Mouse (Mus musculus): ENCODE measurements around the gene Imp4.
"Not testable (repeated sequence)": the region's sequence is repeated elsewhere in the genome, so short reads cannot be mapped to it uniquely, and the experiment has no call there.

The Imp4 gene

DNA sequence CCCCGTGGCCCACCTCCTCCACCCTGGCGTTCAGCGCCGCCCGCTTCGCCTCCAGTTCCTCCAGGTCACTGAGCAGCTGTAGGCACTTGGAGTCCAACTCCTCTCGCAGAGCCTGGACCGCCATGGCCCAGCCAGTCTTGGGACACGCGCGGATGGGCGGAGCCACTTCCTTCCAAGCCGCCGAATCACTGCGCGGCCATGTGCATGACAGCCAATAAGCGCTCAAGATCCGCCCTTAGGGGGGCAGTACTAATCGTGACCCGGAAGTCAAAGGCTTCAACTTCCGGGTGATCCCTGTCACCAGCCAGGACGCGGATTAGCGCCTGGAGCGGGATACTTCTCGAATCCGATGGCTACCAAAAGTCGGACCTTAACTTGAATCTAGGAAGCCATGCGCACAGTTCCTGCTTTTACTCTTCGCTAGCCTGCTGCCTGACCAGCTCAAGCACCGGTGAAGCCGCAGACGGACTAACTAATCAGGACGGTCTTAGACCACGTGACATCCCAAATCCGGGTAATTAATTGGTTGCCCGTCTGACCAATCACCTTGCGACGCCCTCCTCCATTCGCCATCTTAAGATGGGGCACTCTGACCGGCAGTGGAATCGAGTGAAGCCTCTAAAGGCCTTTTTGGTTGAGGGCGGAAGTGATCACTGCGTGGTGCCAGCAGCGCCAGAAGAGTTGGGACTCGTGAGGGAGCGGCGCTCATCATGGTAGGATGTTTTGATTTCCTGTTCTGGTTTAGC lies at the start of gene Imp4, which contains the start of gene Ccdc115:
TSS of gene Imp4 (plus strand) at position 637 of the 746 bp plus-strand sequence.
TSS of gene Ccdc115 (minus strand) at position 458 of the 746 bp plus-strand sequence.
- peak; percentile 98 for DNase-seq (ENCODE audit: low spot score)

DNA sequence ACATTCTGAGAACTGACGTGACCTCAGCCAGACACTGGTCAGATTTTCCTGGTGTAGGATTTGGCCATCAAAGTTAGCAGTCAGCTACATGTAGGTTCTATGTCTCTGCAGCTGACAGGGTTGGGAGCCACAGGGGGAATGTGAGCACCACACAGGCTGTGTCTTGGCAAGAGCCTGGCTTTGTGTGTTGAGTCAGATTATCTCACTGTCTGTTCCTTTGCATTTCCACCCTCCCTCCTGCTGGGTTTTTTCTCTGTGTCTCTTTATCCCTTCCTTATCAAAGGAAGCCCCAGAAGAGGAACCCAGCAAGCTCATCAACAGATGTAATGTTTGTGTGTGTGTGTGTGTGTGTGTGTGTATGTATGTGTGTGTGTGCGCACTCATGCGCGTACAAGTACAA lies 43.3 kb upstream of the Imp4 start:
- DNase-seq (ENCODE audit: low spot score) = no peak

DNA sequence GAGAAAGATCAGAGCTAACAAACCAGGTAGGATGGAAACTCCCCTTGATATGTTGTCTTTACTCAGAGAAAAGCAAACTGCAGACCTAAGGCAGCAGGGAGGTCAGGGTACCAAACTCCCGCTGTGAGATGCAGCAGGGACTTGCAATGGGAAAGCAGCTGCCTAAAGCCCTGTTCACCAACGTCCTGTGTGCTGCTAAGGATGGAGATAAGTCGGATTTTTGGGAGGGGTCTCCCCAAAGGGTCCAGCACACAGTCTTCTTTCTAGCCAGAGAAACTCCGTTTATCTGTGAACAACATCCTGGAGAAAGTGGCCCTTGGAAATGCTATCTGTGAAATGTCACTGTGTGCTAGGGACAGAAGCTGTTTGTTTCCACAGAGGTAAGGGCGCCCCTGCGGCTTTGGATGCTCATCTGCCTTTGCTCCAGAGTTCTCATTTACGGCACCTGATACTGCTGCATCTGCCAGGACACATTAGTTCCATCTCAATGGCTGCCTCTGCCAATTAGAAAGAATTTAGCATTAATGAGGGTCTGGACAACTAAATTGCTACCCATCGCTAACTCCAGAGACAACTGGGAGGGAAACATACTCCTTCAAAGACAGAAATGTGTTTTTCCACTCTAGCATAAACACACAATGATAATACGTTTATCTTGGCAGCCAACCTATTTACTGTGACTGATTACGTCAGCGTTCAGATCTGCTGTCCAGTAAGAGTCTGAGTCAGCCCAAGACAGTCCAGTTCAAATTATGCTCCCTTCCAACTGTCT lies 40.3 kb upstream of the Imp4 start:
- DNase-seq (ENCODE audit: low spot score) = no peak

DNA sequence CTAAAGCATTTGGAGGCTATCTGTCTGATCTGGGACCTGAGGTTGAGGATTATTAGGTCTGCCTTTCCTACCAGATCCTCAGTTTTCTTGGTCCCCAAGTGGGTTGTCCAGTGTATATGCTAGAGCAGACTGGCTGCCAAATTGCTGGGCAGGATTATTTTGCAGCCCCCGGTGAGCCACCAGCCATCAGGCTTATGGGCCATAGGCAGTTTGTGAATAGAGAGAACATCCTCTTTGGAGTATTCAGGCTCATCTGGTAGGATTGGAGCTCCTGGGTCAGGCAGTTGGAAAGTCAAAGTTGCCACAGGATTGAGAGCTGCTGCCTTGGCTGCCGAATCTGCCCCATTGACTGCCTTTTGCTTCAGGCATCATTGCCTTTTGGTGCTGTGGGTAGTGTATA lies 11.2 kb upstream of the Imp4 start:
- DNase-seq (ENCODE audit: low spot score) = no peak

DNA sequence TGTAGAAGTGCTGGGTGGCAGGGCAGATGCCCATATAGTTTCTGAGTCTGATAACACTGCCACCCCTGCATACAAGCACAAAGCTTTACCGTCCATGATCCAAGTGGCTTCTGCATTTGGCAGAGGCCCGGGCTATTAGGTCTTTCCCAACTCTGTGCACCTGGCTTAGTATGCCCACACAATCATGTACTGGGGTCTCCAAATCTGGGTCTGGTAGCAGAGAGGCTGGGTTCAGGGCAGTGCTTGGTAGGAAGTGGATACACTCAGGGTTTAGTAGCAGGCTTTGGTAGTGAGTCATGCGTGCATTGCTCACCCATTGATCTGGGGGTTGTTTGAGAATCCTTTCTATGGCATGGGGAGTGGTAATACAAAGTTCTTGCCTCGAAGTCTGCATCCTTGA lies 10.4 kb upstream of the Imp4 start:
- no peak for DNase-seq (ENCODE audit: low spot score)

DNA sequence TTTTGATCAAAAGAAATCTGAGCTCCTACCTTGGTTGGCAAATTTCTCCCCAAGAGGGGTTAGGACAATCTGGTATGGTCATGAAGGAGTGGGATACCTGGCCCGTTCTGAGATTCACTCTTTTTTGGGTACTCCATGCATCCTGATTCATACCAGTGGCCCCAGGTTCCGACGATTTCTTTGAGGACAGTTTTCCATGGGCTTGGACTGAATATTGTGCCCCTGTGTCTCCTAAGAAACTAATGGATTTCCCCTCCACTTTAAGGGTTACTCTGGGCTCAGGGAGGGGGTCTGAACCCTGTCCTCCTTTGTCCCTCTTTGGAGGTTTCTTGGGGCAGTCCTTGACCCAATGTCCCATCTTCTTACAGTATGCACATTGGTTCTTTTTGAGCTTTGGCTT lies 8.7 kb upstream of the Imp4 start:
- no peak for DNase-seq (ENCODE audit: low spot score)

DNA sequence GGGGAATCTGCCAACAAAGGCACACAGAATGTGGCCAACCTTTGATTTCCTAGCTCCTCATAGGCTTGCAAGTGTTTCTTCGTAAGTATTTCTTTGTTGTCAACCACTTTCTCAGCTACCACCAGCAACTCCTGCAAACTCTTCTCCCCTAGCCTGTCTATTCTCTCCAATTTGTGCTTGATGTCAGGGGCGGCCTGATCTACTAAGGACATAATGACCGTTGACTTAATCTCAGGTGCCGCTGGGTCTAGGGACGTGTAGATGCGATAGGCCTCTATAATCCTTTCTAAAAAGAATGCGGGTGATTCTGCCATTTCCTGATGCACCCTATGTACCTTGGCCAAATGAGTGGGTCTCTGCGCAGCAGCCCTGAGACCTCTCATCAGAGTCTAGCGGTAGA lies 8.2 kb upstream of the Imp4 start:
- DNase-seq (ENCODE audit: low spot score) = no peak

DNA sequence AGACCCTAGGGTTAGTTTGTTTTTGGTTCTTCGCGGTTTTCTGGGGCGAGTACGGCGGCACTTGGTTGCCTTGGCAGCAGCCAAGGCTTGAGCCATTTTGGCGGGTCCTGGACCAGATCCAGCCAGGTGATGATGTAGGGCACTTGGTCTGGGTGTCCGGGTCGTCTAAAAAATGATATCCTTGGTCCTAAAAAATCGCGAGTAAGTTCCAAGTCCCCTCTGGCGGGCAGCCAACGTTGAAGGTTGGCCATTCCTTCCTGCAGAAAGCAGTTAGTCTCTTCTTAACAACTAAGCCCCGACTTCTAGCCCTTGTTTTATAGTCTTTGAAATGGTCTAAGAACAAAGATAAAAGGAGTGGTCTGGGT lies 7.3 kb upstream of the Imp4 start:
- DNase-seq (ENCODE audit: low spot score) = no peak

DNA sequence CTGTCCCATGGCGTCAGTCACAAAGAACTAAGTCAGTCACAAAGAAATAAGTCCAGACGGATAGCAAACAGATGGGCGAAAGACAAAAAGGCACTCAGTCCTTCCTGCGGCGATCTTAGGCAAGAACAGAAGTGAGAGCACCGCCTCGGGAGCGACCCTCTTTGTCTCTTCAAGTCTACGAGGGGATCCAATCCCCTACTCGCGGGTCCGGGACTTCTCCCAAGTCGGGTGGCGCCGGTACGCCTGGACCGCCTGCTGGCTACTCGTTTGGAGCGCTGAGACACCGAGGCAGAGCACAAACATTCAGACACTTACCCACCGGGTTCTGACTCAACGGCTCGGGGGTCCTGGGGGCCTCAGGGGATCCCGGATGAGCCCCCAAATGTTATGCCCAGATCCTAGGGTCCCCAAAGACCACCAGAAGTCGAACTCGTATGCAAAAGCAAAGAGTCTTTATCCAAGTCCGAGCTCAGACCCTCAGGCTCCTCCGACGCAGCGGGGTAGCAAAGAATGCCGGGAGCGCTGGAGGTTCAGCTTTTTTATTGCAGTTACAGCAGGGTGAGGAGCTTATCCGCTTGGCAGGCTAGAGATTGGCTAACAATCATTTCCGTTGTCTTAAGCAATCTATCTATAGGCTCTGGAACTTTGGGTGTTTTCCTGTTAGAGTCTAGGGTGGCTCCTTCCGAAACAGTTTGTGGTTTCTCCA lies 6.7 kb upstream of the Imp4 start:
- peak; percentile 39 for DNase-seq (ENCODE audit: low spot score)

DNA sequence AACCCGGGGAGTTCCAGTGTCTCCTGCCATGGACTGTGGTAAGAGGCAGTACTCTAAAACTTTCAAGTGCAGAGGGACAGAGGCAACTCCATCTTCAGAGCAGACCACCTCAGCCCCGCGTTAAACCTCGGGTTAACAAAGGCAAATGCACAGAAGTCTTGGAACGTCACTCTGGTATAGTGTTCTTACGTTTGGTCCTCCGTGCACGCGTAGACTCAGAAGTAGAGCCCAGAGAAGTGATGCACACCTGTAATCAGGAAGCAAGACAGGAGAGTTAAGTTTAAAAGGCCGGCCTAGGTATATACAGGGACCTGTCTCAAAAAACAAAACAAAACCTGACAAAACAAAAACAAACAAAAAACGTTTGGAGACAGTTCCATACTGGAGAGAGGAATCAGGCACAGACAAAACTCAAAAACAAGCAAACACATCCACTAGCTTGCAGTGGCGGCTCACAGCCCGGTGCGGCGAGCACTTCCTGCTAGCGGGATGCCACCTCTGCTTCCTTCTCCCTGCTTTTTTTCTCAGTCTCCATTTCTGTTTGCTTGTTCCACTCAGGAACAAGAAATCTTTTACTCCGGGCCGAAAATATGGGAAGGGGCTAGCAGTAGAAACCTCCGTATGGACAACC lies 5.6 kb upstream of the Imp4 start:
- DNase-seq (ENCODE audit: low spot score) = peak; percentile 45

DNA sequence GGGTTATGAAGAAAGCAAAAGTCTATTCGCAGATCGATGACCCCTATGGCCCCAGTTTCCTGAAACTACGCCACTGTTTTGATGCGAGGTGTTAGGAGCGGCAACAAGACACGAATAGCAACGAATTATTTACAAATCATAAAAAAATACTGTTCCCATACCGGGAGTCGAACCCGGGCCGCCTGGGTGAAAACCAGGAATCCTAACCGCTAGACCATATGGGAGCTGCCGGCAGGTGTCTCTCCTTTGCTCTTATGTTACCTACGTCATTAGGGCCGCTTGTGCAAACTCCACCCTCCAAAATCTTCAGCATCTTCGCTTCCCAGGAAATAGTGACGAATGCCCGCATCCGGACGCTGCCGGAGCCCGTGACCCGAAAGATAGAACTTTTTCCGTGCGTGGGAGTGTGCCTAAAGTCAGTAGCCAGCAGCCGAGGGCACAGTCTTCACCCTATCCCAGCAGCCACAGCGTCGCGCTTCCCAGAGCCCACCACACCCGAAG lies 4.9 kb upstream of the Imp4 start:
- DNase-seq (ENCODE audit: low spot score) = peak; percentile 91

DNA sequence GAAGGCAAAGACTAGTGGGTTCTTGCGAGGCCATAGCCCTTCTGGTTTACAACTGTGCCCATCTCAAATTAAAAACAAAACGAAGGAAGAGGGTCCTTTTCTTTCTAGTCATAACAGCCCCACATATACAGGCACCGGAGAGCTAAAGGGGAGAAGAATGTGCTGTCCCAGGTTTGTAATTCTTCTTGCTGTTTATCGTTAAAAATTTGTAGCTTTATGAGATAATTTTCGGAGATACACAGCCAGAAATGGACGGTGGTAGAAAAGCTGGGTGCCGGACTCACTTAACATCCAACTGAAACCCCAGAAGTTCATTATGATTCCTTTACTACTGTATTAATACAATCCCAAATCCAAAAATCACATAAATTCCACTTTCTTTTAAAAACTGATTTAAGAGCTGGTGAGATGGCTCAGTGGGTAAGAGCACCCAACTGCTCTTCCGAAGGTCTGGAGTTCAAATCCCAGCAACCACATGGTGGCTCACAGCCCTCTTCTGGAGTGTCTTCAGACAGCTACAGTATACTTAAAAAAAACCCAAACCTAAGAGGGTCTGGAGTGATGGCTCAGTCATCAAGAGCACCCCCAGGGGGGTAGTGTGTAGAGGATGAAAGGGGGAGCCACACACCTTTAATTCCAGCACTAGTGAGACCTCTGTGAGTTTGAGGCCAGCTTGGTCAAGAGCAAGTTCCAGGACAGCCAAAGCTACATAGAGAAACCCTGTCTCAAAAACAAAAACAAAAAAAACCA lies 4.1 kb upstream of the Imp4 start:
- peak; percentile 27 for DNase-seq (ENCODE audit: low spot score)

DNA sequence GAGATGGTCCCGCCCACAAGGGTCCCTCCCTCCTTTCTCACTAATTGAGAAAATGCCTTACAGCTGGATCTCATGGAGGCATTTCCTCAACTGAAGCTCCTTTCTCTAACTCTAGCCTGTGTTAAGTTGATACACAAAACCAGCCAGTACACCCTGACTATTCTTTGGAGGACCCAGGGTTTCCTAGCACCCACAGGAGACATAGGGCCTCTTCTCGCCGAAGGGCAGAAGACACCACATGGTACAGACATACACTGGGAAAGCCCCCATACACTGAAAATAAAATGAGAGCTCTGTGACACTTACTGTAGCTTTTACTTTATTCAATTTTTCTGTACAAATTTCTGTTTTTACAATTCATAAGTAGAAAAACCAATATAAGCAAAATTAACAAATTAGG lies 3.3 kb upstream of the Imp4 start:
- DNase-seq (ENCODE audit: low spot score) = no peak

DNA sequence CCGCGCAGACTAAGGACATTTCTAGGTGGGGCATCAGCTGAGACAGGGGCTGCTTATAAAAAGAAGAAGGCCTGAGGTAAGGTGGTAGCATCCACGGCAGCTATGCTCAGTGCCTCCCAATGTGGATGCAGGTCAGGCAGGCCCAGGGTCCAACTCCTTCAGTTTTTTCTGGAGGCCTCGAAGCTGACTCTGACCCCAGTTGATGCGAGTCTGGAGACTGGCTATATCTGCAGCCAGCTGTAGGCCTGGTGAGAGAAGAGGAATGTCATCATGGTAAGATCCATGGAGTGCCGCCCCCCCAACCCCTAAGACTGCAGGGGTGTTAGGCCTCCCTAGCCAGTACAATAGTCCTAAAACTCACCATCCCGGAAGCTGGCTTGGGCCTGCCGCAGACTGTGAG lies 2.3 kb upstream of the Imp4 start:
- not testable (repeated sequence) for DNase-seq (ENCODE audit: low spot score)

DNA sequence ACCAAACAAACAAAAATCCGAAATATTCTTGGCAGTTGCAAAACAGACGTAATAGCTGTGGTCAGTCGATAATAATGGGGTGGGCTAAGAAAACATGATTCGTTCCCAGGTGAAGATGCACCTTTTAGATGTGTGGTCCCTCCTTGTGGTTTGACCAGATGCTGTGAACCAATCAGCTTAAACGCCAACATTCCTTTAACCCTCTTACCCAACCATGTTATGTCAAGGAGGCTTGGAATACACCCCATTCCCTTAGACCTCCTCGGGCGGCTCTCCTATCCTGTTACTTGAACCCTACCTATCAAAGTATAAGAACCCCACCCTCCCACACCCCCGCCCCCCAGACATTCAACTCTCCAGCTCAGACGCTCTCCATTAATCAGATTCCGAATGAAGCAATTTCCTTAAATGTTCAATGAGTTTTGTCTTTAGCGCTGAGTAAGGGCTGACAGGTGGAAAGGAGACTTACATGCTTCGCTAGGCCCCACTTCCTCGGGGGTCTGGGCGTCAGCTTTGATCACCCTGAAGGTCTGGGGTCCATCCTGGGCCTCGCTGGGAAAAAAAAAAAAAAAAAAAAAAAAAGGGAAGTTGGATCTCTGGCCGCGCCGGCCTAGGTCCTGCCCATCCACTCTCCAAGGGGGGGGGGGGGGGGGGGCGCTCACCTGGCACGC lies 1.1 kb upstream of the Imp4 start:
- DNase-seq (ENCODE audit: low spot score) = no peak

DNA sequence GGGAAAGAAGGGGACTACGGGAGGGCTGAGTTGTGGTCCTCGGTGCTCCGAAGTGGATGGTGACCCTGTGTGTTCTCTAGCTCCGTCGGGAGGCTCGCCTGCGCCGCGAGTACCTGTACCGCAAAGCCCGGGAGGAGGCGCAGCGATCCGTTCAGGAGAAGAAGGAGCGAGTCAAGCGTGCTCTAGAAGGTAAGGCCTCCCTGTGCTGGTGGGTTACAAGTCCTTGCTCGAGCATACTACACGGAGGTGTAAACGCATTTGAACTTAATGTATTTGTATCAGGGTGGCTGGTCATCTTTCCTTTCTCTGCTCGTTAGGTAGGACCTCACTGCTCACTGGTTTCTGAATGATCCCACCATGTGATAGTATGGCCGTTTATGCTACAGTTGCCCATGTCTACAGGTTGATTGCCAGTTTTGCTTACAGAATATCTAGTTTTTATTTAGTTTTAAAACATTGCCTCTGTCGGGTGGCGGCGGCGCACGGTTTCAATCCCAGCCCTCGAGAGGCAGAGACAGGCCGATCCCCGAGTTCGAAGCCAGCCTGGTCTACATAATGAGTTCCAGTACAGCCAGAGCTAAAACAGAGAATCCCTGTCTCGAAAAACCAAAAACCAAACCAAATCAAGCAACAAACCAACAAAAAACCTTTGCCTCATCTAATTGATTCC lies 445 bp downstream of the Imp4 start:
- DNase-seq (ENCODE audit: low spot score) = no peak

DNA sequence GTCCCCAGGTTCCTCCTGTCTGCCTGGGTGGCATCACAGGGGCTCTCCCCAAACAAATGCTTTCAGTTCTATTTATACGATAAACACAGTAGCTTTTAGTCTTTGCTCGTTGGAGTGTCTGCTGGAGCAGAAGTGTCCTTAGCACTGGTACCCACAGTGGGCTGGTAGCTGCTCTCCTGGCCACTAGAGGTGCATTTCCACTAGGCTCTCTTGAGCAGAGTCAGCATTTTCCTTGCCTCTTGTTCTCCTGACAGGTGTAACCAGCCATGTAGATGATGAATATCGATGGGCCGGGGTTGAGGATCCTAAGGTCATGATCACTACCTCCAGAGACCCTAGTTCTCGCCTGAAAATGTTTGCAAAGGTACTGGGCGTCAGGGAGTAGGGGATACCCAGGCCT lies 3.5 kb downstream of the Imp4 start:
- DNase-seq (ENCODE audit: low spot score) = no peak

DNA sequence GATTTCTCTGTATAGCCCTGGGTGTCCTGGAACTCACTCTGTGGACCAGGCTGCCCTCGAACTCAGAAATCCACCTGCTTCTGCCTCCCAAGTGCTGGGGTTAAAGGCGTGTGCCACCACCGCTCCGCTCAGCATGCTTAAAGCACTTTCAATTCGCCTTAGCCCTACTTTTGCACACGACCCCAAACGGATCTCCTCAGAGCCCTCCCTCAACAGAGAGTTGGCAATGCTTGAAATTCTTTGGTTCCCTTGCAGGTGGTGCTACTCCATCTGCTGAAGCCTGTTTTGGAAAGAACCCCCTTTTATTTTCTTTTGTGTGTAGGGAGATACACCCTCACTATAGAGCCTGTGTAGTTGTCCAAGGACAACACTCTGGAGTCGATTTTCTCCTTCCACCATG lies 18.8 kb downstream of the Imp4 start:
- no peak for DNase-seq (ENCODE audit: low spot score)

DNA sequence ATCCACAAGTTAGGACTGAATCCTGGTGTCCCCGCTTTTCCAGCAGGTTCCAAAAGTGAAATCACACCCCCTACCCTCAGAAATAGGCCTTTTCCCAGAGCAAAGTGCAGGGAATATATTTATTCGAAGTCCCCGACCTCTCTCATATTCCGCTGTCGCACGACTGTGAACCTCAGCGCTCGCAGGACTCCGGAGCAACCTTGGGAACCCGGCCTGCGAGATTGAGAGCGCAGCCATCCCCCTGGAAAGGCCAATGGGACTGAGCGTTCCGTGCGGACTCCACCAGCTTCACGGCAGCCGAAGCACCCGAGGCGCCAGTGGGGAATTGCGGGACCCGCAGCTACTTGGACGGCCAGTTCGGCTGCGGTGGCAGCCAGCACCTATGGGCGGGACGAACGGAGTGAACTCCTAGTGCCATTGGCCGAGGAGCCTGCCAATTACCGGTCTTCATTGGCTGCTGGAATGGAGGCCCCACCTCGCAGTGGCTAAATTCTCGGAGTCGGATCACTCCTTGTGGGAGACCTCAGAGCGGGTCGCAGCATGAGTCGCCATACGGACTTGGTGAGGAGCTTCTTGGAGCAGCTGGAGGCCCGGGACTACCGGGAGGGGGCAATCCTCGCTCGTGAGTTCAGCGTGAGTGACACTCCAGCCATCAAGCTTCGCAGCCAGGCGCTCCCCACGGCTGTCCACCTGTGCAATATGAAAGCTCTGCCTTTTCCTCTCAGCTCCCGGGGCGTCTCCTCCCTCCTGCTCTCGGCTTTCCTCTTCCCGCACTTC lies 19.8 kb downstream of the Imp4 start, which contains the start of gene Ptpn18:
TSS of gene Ptpn18 (plus strand) at position 479 of the 777 bp plus-strand sequence.
- peak; percentile 90 for DNase-seq (ENCODE audit: low spot score)

DNA sequence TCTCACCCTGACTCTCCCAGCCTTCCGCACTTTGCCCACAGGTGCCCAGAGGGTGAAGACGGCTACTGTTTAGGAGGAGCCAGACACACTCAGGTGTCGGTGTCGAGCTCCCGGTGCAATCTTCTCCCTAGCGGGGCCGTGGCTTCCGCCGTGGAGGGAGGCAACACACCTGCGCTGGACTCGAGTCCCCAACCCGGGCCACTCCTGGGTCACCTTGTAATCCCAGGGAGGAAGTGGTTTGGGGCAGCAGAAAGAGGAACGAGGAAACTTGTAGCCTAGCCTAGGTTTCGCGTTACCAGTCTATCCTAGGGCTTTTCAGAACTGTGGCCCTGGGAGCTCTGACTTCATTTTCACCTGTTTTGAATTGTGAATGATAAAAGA lies 20.4 kb downstream of the Imp4 start:
- no peak for DNase-seq (ENCODE audit: low spot score)
